Mouse (Mus musculus) WW6 (cell line): ENCODE results near the gene Ptk6.

ENCODE experiments used
- DNase-seq: peaks from one replicate; pipeline ENCODE4 v3.0.0-alpha.2; 2013; ENCODE audit warnings: low read depth, low spot score

Ptk6 gene

DNA sequence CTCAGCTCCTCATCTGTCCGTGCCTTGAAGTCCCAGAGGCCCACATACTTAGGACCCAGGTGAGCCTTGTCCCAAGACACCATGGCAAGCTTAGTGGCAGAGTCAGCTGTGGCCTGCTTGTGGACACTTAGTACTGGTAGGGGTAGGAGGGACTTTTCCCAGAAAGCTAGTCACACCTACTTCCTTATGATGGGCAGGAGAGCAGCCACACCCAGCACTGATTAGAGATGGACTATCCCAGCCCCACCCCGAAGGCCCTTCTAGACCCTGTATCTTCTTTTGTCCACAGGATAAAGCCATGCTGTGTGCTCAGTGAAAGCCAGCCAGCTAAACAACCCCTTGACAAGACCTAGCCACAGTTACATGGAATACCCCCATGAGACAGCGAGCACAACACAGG is at the start of gene Ptk6:
TSS of gene Ptk6 (minus strand) at position 368 of the 400 bp plus-strand sequence.
- DNase-seq = no peak

- no peak for DNase-seq
These were observed 49.3 kb upstream of the Ptk6 start for GRCm38 (mm10) chr2:181251841-181252240.

- DNase-seq = no peak
These were observed 46.6 kb upstream of the Ptk6 start for GRCm38 (mm10) chr2:181249217-181249616.

- DNase-seq = no peak
These were observed 42.4 kb upstream of the Ptk6 start for GRCm38 (mm10) chr2:181245031-181245430.

DNA sequence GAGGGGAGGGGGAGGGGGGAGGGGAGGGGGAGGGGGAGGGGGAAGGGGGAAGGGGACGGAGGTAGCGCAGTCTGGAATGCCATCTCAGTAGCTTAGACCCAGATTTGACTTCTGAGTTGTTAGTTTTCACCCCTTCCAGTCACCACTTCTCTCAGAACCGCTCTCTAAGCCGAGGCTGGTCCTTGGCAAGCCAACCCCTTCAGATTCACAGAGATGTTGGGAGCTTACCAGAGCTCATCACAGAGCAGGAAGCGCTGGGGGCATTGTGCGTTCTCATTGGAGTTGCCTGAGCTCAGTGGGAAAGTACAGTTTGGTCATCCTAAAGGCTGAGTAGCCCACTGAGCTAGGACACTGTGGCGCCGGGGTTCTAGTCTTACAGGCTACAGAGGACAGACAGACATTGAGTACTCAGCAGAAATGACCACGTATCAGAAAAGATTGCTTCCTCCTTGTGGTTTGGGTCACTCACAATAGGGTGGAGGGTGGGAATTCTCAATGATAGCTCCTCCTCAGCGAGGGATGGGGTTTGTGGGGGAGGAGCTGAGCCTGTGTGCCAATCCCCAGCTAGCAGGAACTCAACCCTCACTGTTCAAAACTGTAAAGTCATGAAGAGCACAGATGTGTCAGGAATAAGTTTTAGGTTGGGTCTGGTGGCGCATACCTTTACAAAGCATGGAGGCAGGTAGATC is 41.3 kb upstream of the Ptk6 start:
- no peak for DNase-seq

GRCm38 (mm10) chr2:181242314-181242665 is 39.7 kb upstream of the Ptk6 start:
- DNase-seq = no peak

GRCm38 (mm10) chr2:181241602-181242313 is 39.2 kb upstream of the Ptk6 start, which contains the start of gene Helz2:
TSS of gene Helz2 (minus strand) at chr2:181242027.
- no peak for DNase-seq

DNA sequence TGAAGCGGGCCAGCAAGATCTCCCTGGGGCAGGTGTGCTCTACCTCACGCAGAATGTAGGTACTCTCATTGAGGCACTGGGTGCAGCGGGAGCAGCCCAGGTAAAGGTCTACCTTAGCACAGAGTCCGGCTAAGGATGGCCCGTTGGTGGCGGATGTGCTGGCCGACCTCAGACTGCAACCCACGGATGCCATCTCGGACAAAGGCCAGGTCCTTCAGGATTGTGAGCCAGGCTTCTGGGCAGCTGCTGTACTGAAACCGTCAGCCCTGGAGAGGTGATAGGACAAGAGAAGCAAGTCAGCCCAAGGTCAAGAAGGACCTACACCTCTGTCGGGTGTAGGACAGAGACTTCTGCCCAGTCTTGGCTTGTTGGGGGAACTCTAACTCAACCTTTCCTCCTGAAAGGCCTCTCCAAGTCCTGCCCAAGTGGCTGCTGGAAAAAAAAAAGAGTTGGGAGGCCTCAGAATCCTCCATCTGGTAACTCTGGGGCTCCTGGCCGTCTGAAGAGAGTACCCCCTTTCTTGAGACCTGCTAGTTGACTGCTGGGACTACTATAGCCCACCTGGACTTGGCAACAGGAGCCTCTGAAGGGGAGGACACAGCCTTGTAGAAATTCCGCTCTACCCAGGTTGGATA is 38.3 kb upstream of the Ptk6 start:
- DNase-seq = no peak

- no peak for DNase-seq
These were observed 36.7 kb upstream of the Ptk6 start for GRCm38 (mm10) chr2:181239261-181239660.

GRCm38 (mm10) chr2:181238861-181239260 is 36.3 kb upstream of the Ptk6 start:
- no peak for DNase-seq

- no peak for DNase-seq
These were observed 35.6 kb upstream of the Ptk6 start for GRCm38 (mm10) chr2:181238091-181238610.

- no peak for DNase-seq
These were observed 34.8 kb upstream of the Ptk6 start for GRCm38 (mm10) chr2:181237251-181238014.

- DNase-seq = no peak
These were observed 33.3 kb upstream of the Ptk6 start for GRCm38 (mm10) chr2:181235681-181236566.

GRCm38 (mm10) chr2:181234680-181235079 is 32.1 kb upstream of the Ptk6 start:
- DNase-seq = no peak

DNA sequence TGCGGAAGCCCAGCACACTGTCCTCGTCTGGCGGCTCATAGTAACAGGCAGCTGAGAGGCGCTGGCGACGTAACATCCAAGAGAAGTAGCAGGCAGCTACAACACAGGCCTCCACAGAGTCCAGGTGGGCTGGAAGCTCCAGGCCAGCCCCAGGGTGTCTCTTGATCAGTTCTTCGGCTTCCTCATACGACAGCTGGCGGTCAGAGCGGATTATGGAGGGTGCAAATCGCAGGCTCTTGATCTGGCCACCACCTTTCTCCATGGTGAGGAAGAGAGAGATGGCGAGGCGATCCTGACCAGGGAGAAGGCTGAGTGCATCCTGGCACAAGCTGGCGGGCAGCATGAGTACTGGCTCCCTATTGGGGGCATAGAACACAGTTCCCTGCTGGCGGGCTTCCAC is 30.9 kb upstream of the Ptk6 start:
- DNase-seq = no peak

DNA sequence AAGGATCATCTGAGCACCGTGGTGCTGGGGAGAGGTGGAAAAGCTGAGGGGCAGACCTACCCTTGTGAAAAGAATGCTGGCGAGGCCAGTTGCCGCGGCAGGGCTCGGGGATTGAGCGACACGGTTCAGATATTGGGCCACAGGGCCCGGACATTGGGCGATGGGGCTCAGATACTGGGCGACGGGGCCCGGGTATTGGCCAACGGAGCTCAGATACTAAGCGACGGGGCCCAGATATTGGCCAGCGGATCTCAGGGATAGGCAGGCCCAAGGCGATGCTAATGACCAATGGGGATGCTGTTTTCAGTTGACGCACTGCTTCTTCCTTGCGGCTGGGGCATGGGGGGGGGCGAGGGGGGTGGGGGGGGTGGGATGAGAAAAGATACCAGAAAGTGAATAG is 28.6 kb upstream of the Ptk6 start:
- no peak for DNase-seq

DNA sequence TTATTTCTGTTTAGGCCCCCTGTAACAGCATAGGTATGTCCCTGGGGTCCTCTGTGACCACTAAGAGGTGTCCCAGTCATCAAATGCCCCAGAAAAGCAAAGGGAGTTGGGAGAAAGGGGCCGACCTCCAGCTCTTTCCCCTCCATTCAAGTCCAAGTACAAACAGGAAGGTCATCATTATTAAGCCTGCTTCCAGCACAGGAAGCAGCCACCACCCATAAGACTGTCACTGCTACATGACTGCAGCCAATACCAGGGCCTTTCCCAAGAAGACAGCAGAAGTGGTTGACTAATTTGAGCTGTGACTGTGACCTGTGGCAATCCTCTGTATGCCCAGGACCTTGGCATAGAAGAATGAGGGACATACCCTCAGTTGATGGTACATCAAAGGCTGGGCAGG is 25.7 kb upstream of the Ptk6 start:
- no peak for DNase-seq

DNA sequence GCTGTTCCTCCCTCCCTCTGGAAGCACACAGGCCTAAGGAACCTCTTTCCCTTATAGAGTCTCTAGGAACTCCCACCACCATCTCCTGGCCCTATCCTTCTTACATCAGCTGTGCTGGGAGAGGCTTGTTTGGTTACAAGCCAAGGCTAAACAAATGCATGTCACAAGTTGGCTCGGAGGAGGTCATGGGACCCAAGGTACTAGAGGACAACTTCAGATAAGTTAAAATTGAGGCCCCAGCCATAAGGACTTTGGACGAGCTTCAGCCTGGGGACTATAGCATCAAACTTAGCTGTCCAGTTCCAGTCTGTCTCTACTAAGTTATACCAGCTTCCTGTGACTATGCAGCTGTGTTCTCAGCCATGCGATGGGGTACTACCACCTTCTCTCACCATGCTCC is 24.5 kb upstream of the Ptk6 start:
- no peak for DNase-seq

- no peak for DNase-seq
These were observed 22.4 kb upstream of the Ptk6 start for GRCm38 (mm10) chr2:181224994-181225393.

DNA sequence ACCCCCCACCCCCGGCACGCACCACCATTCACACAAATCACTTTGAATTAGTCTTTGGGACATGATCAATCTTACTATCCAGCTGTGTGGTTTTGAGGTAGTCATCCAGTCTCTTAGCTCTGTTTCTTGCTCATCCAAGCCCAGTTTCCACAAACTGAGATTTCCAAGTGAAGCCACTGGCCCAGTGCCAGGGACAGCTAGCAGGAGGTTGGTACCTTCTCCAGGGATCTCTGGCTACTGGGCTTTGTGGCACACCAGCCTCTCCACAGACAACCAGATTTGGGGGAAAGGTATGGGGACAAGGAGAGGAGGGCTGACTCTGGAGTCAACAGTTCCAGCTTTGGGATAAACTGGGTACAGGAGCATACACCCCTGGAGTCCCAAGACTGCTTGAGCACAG is 17.8 kb upstream of the Ptk6 start:
- no peak for DNase-seq
